Mouse (Mus musculus) ovary, postnatal 10 days (tissue): ENCODE results near the gene St6galnac6.

Experiments
- DNase-seq: peaks from one replicate; pipeline ENCODE4 v3.0.0; 2022; ENCODE audit warnings: low spot score

St6galnac6 gene

DNA sequence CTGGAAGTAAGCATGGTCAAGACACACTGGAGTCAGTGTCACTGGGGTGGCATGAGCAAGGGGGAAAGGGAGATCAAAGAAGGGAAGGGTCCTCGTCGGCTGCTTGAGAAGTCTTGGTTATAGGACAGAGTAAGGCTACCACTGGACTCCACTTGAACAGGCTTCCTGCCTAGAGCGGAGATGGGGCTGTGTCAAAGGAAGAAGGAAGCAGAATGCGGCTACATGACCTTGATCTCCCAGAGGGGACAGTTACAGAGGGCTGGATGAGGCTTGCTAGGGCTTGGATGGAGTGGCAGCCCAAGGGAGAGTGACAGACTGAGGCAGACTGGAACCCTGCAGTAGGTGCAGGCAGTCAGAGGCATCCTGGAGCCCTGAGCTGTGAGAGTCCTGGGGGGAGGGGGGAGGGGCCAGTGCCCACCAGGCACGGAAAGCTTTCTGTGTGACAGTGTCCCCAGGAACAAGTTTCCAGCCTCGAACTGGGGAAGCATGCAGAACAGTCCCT is 41.1 kb downstream of the St6galnac6 start:
- DNase-seq = no peak

GRCm38 (mm10) chr2:32641810-32642209 is 42.3 kb downstream of the St6galnac6 start:
- no peak for DNase-seq

DNA sequence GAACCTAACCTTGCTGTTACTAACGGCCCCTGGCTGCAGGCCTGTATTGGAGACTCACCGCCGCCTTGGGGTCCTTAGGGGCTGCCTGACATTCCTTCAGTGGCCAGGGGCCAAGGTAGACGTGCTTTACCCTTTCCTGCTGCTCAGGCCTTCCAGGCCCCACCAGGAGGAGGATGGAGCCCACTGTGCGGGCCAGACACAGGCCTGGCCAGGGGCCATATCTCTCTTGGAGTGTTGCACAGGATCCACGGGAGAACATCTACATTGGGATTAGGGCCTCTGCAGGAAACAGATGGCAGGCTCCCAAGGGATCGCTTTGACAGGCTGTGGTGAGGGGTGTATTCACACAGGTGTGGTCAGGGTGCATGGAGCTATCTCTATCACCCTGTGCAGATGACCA is 43.3 kb downstream of the St6galnac6 start:
- no peak for DNase-seq

DNA sequence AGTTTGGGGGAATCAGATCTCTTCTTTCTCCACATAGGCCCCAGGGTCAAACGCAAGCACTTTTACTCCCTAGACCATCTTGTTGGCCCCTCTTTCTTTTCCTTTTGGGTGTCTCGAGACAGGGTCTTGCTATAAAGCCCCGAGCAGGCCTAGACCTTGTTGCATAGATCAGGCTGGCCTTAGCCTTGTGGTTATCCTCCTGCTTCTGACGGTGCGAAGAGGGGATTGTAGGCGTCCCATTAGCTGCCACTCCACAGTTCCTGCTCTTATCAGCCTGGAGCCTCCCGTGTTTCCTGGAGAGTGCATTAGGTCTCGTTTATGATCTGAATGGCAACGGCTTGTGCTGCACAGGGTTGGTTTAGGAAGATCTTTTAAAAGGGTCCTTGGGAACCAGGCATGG is 44.6 kb downstream of the St6galnac6 start:
- DNase-seq = no peak

GRCm38 (mm10) chr2:32644799-32645475 is 45.4 kb downstream of the St6galnac6 start:
- DNase-seq = no peak

DNA sequence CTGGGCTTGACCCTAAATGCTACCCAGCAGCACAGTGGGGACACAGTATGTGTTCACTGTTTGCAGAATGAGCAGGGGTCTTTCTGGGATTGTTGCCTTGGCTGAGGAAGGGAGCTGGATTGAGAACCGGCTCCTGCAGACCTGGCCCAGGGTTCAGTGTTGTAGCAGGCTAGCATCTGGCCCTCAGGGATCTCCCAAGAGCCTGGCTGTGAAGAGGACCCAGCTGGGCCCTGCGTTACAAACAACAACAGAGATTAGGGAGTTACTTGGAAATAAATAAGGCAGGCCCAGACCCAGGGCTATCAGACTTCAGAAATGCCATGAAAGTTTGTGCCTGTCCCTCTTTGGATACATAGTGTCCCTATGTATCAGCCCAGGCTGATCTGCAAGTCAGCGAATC is 46.1 kb downstream of the St6galnac6 start:
- DNase-seq = no peak

DNA sequence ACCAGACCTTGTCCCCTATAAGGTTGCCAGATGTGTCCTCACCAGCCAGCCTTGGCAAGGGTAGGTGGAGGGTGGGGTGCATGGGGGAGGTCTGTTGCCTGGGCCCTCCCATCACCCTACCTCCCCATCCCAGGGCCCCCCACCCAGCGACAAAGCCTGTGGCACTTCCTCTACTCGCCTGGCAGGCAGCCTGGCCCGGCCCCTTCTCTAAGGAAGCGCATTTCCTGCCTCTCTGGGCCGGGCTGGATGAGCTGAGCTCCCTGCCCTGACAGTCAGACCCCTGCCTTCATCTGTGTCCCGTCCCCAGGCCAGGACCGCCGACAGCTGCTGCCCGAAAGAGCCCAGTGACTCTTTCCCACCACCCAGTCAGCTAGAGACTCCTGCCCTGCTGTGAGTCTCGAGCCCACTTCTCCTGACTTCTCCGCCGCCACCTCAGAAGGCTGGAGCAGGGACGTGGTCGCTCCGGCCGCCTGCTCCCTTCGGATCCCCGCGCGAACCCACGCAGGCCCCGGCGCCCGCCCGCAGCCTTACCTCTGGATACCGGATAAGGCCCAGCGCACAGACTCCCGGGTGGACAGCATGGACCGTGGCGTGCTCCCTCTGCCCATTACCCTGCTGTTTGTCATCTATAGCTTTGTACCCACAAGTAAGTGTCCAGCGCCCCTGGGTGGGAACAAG is 47.0 kb downstream of the St6galnac6 start, which contains the start of gene Eng:
Gene Eng (plus strand): TSS at position 217 of the 678 bp plus-strand sequence.
- DNase-seq = no peak

DNA sequence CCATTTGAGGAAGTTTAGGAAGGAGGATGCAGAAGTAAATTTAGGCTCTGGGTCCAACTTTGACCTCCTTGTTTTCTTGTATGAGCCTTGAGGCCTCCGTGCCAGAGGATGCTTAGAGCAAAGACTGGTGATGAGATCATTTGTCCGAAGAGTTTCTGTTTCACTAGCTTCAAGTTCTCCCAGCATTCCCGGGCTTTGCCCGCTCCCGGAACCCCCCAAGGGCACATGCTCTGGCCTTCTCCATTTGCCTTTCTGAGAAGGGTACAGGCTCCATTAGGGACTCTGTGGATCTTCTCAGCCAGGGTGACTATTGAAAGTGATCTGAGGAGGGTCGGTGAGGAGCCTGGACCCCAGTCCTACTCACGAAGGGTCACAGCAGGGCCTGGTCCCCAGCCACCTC is 47.9 kb downstream of the St6galnac6 start:
- no peak for DNase-seq

GRCm38 (mm10) chr2:32653764-32654163 is 54.3 kb downstream of the St6galnac6 start:
- no peak for DNase-seq

- no peak for DNase-seq
Observed at GRCm38 (mm10) chr2:32654743-32655393, 55.4 kb downstream of the St6galnac6 start.

- no peak for DNase-seq
Observed at GRCm38 (mm10) chr2:32655394-32655744, 55.9 kb downstream of the St6galnac6 start.

DNA sequence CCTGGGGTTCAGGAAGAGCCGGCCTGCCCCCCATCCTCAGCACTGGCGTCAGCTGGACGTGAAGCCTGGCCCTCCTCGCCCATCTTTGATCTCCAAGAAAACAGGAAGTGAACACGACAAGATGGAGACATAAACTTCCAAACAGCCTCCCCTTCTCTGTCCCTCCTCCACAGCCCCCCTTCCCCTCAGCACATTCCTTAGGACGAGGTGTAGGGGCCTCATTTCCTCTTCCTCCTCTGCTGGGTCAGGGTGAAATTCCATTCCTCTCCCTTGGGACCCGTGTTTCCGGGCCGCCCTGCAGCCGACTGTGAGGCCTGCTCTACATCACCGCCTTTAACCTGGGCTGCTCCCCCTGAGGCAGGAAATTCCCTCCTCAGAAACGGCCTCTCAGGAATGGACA is 56.3 kb downstream of the St6galnac6 start:
- DNase-seq = no peak

DNA sequence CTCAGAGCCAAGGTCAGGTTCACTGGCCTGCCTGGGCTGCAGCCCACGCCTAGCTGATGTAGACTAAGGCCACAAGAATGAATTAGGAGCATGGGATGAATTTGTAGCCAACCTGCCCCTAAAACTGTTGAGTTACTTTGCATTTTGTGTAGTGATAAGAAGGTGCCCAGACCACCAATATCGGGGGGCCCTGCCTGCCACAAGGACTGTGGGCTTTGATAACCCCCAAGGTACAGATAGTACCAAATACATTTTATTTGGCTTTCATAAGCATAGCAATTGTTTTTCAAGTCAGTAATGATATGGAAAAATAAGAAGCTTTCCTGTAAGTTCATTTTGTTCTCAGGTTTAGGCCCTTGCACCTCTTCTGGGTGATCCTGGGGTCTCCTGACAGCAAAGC is 59.4 kb downstream of the St6galnac6 start:
- DNase-seq = no peak

- DNase-seq = no peak
Observed at GRCm38 (mm10) chr2:32661509-32662107, 62.1 kb downstream of the St6galnac6 start.

GRCm38 (mm10) chr2:32662291-32662690 is 62.8 kb downstream of the St6galnac6 start:
- DNase-seq = no peak

GRCm38 (mm10) chr2:32665345-32665744 is 65.8 kb downstream of the St6galnac6 start:
- DNase-seq = no peak

DNA sequence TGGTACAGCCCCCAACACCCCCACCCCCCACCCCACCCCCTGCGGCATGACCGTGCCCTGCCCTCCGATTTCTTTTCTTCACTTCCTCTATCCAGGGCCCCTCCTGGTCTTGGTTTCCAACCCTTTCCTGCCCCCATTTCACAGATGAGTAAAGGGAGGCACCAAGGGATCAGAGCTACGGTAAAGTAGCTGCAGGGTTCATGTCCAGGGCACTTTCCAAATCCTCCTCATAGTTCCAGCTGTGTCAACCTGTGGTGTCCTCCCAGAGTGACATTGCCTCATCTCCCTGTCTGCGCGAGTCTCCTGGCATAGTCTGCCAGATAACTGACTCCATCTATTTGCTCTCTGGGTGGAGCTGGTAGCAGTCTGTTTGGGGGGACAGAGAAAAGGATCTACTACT is 66.3 kb downstream of the St6galnac6 start:
- DNase-seq = no peak

DNA sequence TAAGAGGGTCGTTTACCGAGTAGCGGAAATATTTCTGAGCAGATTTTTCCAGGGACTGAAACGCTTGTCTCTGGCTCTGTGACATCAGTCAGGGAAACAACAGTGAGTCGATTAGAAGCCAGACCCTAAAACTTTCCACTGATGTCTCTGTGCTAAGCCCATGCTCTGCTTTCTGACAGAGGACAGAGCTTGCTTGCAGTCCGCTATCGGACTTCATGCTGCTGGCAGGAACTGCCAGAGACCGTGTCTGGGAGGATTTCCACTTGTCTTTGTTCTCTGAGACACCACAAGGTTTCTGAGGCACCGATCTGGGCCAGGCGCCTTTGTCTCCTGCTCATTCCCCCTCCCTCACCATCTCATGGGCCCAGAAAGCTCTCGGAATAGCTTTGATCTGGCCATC is 68.3 kb downstream of the St6galnac6 start:
- no peak for DNase-seq

GRCm38 (mm10) chr2:32668176-32668575 is 68.7 kb downstream of the St6galnac6 start:
- no peak for DNase-seq

- no peak for DNase-seq
Observed at GRCm38 (mm10) chr2:32669876-32670275, 70.4 kb downstream of the St6galnac6 start.
